Mouse (Mus musculus) olfactory bulb, adult 2 months (tissue): ENCODE results near the gene Galr2.

Experiments used
- CTCF ChIP-seq: fragments of 200-500 bp; IDR thresholded peaks from 2 replicates; pipeline ENCODE4 v1.5.1; 2012; ENCODE audit warnings: low read depth, mild to moderate bottlenecking, low read length, moderate library complexity; ENCODE audit not compliant: insufficient read depth
- POLR2A ChIP-seq: fragments of 200-500 bp; IDR thresholded peaks from 2 replicates; pipeline ENCODE4 v1.6.1; 2012; ENCODE audit warnings: mild to moderate bottlenecking, low read depth, low read length, moderate library complexity; ENCODE audit not compliant: insufficient read depth

DNA sequence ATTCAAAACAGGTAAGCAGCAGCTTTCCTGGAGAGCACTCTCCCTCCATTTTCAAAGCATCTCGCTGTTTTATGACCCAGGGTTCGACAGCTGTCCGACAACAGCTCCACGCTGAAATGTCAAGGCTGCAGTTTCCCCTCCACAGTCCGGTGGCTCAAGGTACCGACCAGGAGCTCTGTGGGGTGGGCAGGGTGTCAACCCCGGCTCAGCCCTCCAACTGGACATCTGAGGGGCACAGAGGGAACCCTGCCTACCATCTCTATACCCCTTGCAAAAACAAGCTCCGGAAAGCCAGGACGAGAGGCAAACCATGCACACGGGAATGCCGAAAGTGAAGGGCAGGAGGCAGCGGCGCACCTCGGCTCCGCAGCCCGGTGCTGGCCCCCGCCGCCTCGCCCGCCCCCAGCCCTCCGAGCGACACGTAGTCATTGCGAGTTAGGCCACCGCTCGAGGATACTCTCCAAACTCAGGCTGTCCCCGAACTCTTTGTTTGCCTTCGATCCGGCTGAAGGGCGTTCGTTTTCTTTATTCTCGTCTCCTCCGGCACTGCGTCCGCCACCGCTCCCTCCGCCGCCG, 7.2 kb upstream of the Galr2 start:
- no peak for TF ChIP-seq CTCF
- no peak for TF ChIP-seq POLR2A
